Mouse (Mus musculus): ENCODE results near the gene Adam11.

DNA sequence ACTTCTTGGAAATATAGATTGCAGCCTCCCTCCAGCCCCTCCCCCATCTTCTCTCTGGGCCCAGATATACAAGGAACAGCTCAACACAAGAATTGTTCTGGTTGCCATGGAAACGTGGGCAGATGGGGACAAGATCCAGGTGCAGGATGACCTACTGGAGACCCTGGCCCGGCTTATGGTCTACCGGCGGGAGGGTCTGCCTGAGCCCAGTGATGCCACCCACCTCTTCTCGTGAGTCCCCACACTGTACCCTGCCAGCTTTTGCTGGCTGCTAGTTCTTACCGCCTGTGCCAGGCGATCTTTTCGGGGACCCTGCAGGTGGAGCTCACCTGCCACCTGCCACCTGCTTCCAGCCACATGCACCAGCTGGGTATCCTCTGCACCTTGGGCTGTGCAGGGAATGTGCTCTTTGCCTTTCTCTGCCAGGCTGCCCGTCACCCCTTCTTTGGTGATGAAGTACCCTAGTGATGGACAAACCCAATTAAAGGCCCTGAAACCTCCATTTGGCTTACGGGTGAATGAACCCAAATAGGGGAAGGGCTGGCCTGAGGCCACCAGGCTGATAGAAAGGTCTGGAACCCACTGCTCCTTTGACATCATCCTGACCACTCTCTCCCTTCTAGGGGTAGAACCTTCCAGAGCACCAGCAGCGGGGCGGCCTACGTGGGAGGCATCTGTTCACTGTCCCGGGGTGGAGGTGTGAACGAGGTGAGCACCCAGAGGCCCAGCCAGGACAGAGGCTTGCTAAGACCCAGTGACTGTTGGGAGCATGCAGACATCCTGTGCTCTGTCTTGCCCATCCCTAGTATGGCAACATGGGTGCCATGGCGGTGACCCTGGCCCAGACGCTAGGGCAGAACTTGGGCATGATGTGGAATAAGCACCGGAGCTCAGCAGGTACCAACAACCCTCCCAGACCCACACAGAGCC lies 11.8 kb downstream of the Adam11 start:
- TF ChIP-seq CTCF (IDR thresholded peaks at IDR 0.05; ENCODE audit: low read depth) = no peak
- TF ChIP-seq EP300 (IDR thresholded peaks at IDR 0.05; ENCODE audit: low read depth) = no peak

Measured in heart, postnatal 0 days (tissue).